Mouse (Mus musculus) CH12.LX (cell line): Measurements from ENCODE around the gene Reep6. TPM values are rescaled to one million over a fixed set of nuclear protein-coding genes. Genes with fewer than 3 reads are reported as not detected.

ENCODE experiments used
- DNase-seq: peaks from one replicate; pipeline ENCODE4 v3.0.0-alpha.2; 2013; ENCODE audit errors: extremely low read depth
- H3K27ac ChIP-seq: 2 replicates; pipeline ENCODE4 v1.5.1; 2012; ENCODE audit warnings: low read depth, mild to moderate bottlenecking, control low read depth, moderate library complexity; ENCODE audit not compliant: insufficient read depth
- H3K27me3 ChIP-seq: replicated peaks from 2 replicates; pipeline ENCODE3; 2012; ENCODE audit warnings: inconsistent platforms
- H3K36me3 ChIP-seq, 2 experiments: replicated peaks in 1 of 2; 2 replicates each; pipeline versions ENCODE3 to v1.6.1; 2012; ENCODE audit warnings: inconsistent platforms in 1 of 2, low read length in 1 of 2, mild to moderate bottlenecking in 1 of 2, mixed read lengths in 1 of 2, moderate library complexity in 1 of 2; ENCODE audit not compliant: control insufficient read depth in 1 of 2, insufficient read depth in 1 of 2
- H3K4me1 ChIP-seq, 2 experiments: 2 replicates each; pipeline ENCODE4 v1.6.1; 2012; ENCODE audit warnings: inconsistent platforms in 1 of 2, moderate library complexity in 1 of 2; ENCODE audit not compliant: insufficient read depth in 2 of 2, control insufficient read depth in 1 of 2
- H3K4me2 ChIP-seq: 2 replicates; pipeline ENCODE4 v1.6.1; 2012; ENCODE audit warnings: low read depth, mild to moderate bottlenecking, control low read depth; ENCODE audit not compliant: poor library complexity, insufficient read depth, severe bottlenecking
- H3K4me3 ChIP-seq, 3 experiments: fragments of 150-350 bp in 1 of 3; sonication (generic) in 1 of 3; replicated peaks in 1 of 3; 2 replicates each; pipeline versions ENCODE3 to v1.5.1; 2011 to 2012; ENCODE audit warnings: low read depth in 2 of 3, low read length in 2 of 3, mild to moderate bottlenecking in 2 of 3, moderate library complexity in 2 of 3, control low read depth in 1 of 3, improper control_type of control experiment in 1 of 3, inconsistent platforms in 1 of 3, mixed read lengths in 1 of 3; ENCODE audit not compliant: poor library complexity in 1 of 3
- H3K79me2 ChIP-seq: replicated peaks from 2 replicates; pipeline ENCODE4 v1.6.1; 2012; ENCODE audit warnings: mild to moderate bottlenecking, moderate library complexity; ENCODE audit not compliant: control insufficient read depth, poor library complexity, insufficient read depth, severe bottlenecking; ENCODE audit errors: extremely low read depth
- H3K9ac ChIP-seq: 2 replicates; pipeline ENCODE4 v1.6.1; 2012; ENCODE audit warnings: low read depth, mild to moderate bottlenecking, control low read depth, moderate library complexity; ENCODE audit not compliant: insufficient read depth
- H3K9me3 ChIP-seq: replicated peaks from 2 replicates; pipeline ENCODE3; 2012; ENCODE audit warnings: low read length, inconsistent platforms, mixed read lengths
- ELF1 ChIP-seq: IDR thresholded peaks from 2 replicates; pipeline ENCODE4 v1.6.1; 2014; ENCODE audit warnings: low read depth, mild to moderate bottlenecking, inconsistent platforms, low read length, improper control_type of control experiment
- ETS1 ChIP-seq: conservative IDR thresholded peaks from 2 replicates; pipeline ENCODE4 v1.6.1; 2012; ENCODE audit warnings: low read depth, mild to moderate bottlenecking, inconsistent platforms, low read length, improper control_type of control experiment, moderate library complexity
- GABPA ChIP-seq: IDR thresholded peaks from 2 replicates; pipeline ENCODE4 v1.6.1; 2012; ENCODE audit warnings: low read depth, low read length, improper control_type of control experiment, inconsistent platforms; ENCODE audit not compliant: insufficient replicate concordance
- HCFC1 ChIP-seq: IDR thresholded peaks from 2 replicates; pipeline ENCODE4 v1.6.1; 2012; ENCODE audit warnings: low read depth, mild to moderate bottlenecking, inconsistent platforms, low read length, improper control_type of control experiment
- IRF4 ChIP-seq: IDR thresholded peaks from 2 replicates; pipeline ENCODE4 v1.6.1; 2014; ENCODE audit warnings: low read depth, mild to moderate bottlenecking, inconsistent platforms, low read length, improper control_type of control experiment
- JUN ChIP-seq: IDR thresholded peaks from 2 replicates; pipeline ENCODE4 v1.6.1; 2011; ENCODE audit warnings: low read depth, mild to moderate bottlenecking, low read length, improper control_type of control experiment, moderate library complexity; ENCODE audit not compliant: insufficient read depth
- JUND ChIP-seq: conservative IDR thresholded peaks from 2 replicates; pipeline ENCODE4 v1.6.1; 2011; ENCODE audit warnings: low read depth, low read length, improper control_type of control experiment
- MAX ChIP-seq: IDR thresholded peaks from 2 replicates; pipeline ENCODE4 v1.6.1; 2011; ENCODE audit warnings: low read length, improper control_type of control experiment
- MEF2A ChIP-seq: IDR thresholded peaks from 2 replicates; pipeline ENCODE4 v1.6.1; 2014; ENCODE audit warnings: low read depth, mild to moderate bottlenecking, inconsistent platforms, low read length, improper control_type of control experiment, borderline replicate concordance
- MXI1 ChIP-seq: IDR thresholded peaks from 2 replicates; pipeline ENCODE4 v1.6.1; 2011; ENCODE audit warnings: mild to moderate bottlenecking, low read depth, low read length, improper control_type of control experiment
- MYC ChIP-seq: IDR thresholded peaks from 2 replicates; pipeline ENCODE4 v1.6.1; 2011; ENCODE audit warnings: low read depth, mild to moderate bottlenecking, improper control_type of control experiment, low read length
- POLR2AphosphoS2 ChIP-seq: IDR thresholded peaks from 2 replicates; pipeline ENCODE4 v1.6.1; 2011; ENCODE audit warnings: low read depth, low read length, improper control_type of control experiment
- RCOR1 ChIP-seq: conservative IDR thresholded peaks from 2 replicates; pipeline ENCODE4 v1.6.1; 2012; ENCODE audit warnings: low read depth, mild to moderate bottlenecking, inconsistent platforms, low read length, improper control_type of control experiment
- SMC3 ChIP-seq: IDR thresholded peaks from 2 replicates; pipeline ENCODE4 v1.6.1; 2011; ENCODE audit warnings: low read depth, low read length, improper control_type of control experiment
- TCF12 ChIP-seq: IDR thresholded peaks from 2 replicates; pipeline ENCODE4 v1.6.1; 2014; ENCODE audit warnings: low read depth, mild to moderate bottlenecking, inconsistent platforms, low read length, improper control_type of control experiment
- UBTF ChIP-seq: IDR thresholded peaks from 2 replicates; pipeline ENCODE4 v1.6.1; 2012; ENCODE audit warnings: low read depth, mild to moderate bottlenecking, inconsistent platforms, low read length, improper control_type of control experiment, moderate library complexity
- USF1 ChIP-seq: IDR thresholded peaks from 2 replicates; pipeline ENCODE4 v1.6.1; 2014; ENCODE audit warnings: low read depth, mild to moderate bottlenecking, inconsistent platforms, low read length, improper control_type of control experiment
- USF2 ChIP-seq: conservative IDR thresholded peaks from 2 replicates; pipeline ENCODE4 v1.6.1; 2011; ENCODE audit warnings: low read depth, low read length, improper control_type of control experiment
- ZMIZ1 ChIP-seq: IDR thresholded peaks from 2 replicates; pipeline ENCODE4 v1.6.1; 2012; ENCODE audit warnings: low read depth, mild to moderate bottlenecking, inconsistent platforms, low read length, improper control_type of control experiment
- ZNF384 ChIP-seq: IDR thresholded peaks from 2 replicates; pipeline ENCODE4 v1.6.1; 2012; ENCODE audit warnings: low read depth, low read length, improper control_type of control experiment, inconsistent platforms
- dilution Hi-C: fragments of 300-500 bp; cut with MboI; formaldehyde crosslinking; loops from 2 replicates; pipeline ENCODE4 v1.14.3; 2020; ENCODE audit warnings: low sequenced_read_pairs; ENCODE audit not compliant: extremely low pct_unique_long_range_greater_than_20kb, extremely low pct_ligation_motif_present
- in situ Hi-C: fragments of 300-500 bp; cut with MboI; formaldehyde crosslinking; loops from 3 replicates; pipeline ENCODE4 v1.14.3; 2019; ENCODE audit warnings: low sequenced_read_pairs, low pct_ligation_motif_present, low pct_unique_long_range_greater_than_20kb, mixed read lengths
- polyA plus RNA-seq: library from polyadenylated mRNA; unstranded; fragments of >175 nt; gene quantifications from 2 replicates; pipeline ENCODE4 v1.2.1, GENCODE M21; 2012; ENCODE audit warnings: low read depth; ENCODE audit not compliant: insufficient read length
- total RNA-seq, 2 experiments: library from RNA; depleted of rRNA; stranded (reverse); fragments of 300-350 nt in 1 of 2; fragments of >200 nt in 1 of 2; gene quantifications; 2 replicates each; pipeline ENCODE4 v1.2.3; 2012 to 2014

Gene Reep6
- total and polyA plus RNA-seq, 3 experiments, result 0.48 to 7.5 (median 5.0) TPM

- in situ Hi-C loops (no loop called here), dilution Hi-C loops (no loop called here)
- TF ChIP-seq SMC3 (no peak), ZMIZ1 (no peak), IRF4 (no peak), UBTF (no peak), ZNF384 (no peak), ELF1 (no peak), GABPA (no peak), MEF2A (no peak), HCFC1 (no peak), USF2 (no peak), POLR2AphosphoS2 (no peak), JUN (no peak), TCF12 (no peak), MAX (no peak), MXI1 (no peak), ETS1 (no peak), JUND (no peak), USF1 (no peak)
- Histone ChIP-seq H3K27me3 (peaks cover 46% of the 10 kb centered on the region), H3K79me2 (no peaks in the 10 kb centered on the region), H3K4me1 (peaks cover 5 to 26% of the 10 kb centered on the region in 2 experiments; a peak in 2 of 4 replicates), H3K9ac (no peak overlapping the region), H3K9me3 (no peaks in the 10 kb centered on the region), H3K4me3 (no peak overlapping the region), H3K36me3 (peaks cover 8 to 13% of the 10 kb centered on the region in 2 experiments), H3K27ac (no peak overlapping the region), H3K4me2 (no peak overlapping the region)
- no peak for DNase-seq
These were observed 30.5 kb upstream of the Reep6 start for GRCm38 (mm10) chr10:80299301-80299700.

GRCm38 (mm10) chr10:80299824-80300223, 29.9 kb upstream of the Reep6 start:
- Histone ChIP-seq H3K27me3 (peaks cover 51% of the 10 kb centered on the region), H3K4me2 (no peak overlapping the region), H3K4me3 (no peak overlapping the region), H3K36me3 (peaks cover 3 to 8% of the 10 kb centered on the region in 2 experiments), H3K79me2 (no peaks in the 10 kb centered on the region), H3K27ac (no peak overlapping the region), H3K9me3 (no peaks in the 10 kb centered on the region), H3K9ac (no peak overlapping the region), H3K4me1 (peaks cover 0 to 24% of the 10 kb centered on the region in 2 experiments; a peak in 3 of 4 replicates)
- dilution Hi-C loops (no loop called here), in situ Hi-C loops (no loop called here)
- TF ChIP-seq RCOR1, result no peak
- TF ChIP-seq MAX, result no peak
- TF ChIP-seq GABPA, result no peak
- TF ChIP-seq ELF1, result no peak
- no peak for TF ChIP-seq USF1
- no peak for TF ChIP-seq MYC
- DNase-seq, result no peak
